Mouse (Mus musculus): ENCODE data around the gene Ift81. TPM values are rescaled to one million over a fixed set of nuclear protein-coding genes. Genes with fewer than 3 reads are reported as not detected.

Gene Ift81
- total RNA-seq, 2 experiments from 2014 or later = 4.6 to 8.5 TPM

- intact Hi-C loops (cut with DNase I) = no loop called here
- DNase-seq = no peak
- Histone ChIP-seq H3K27ac (no peak overlapping the region), H3K4me3 (peak overlapping the region; percentile 65; the same call in 1 of the 2 replicates)
- TF ChIP-seq CTCF (IDR thresholded peaks at IDR 0.05) = no peak
These were observed 31.0 kb upstream of the Ift81 start for GRCm38 (mm10) chr5:122645290-122645689.

- H3K27ac ChIP-seq = peak overlapping the region; percentile 81
- TF ChIP-seq CTCF (IDR thresholded peaks at IDR 0.05) = no peak
- peak overlapping the region; percentile 65 for H3K4me3 ChIP-seq
- intact Hi-C loops (cut with DNase I) = no loop called here
- DNase-seq = peak; percentile 45
These were observed 29.8 kb upstream of the Ift81 start for GRCm38 (mm10) chr5:122644111-122644607.

GRCm38 (mm10) chr5:122643701-122644100 is 29.4 kb upstream of the Ift81 start, which contains the start of gene P2rx7:
Gene P2rx7, plus strand, starts transcription at chr5:122643911.
- peak within 1 kb of the TSS; percentile 65 for H3K4me3 ChIP-seq
- intact Hi-C loops (cut with DNase I) = no loop called here
- peak within 1 kb of the TSS; percentile 81 for H3K27ac ChIP-seq
- peak; percentile 76 for DNase-seq
- TF ChIP-seq CTCF (IDR thresholded peaks at IDR 0.05) = no peak

GRCm38 (mm10) chr5:122639986-122640385 is 25.7 kb upstream of the Ift81 start:
- intact Hi-C loops (cut with DNase I) = no loop called here
- H3K4me3 ChIP-seq = no peak overlapping the region
- H3K27ac ChIP-seq = no peak overlapping the region
- no peak for TF ChIP-seq CTCF (IDR thresholded peaks at IDR 0.05)
- DNase-seq = no peak

GRCm38 (mm10) chr5:122639517-122639916 is 25.2 kb upstream of the Ift81 start:
- no peak for DNase-seq
- intact Hi-C loops (cut with DNase I) = no loop called here

GRCm38 (mm10) chr5:122638296-122638695 is 24.0 kb upstream of the Ift81 start:
- Histone ChIP-seq H3K4me3 (no peak overlapping the region), H3K27ac (no peak overlapping the region)
- TF ChIP-seq CTCF (IDR thresholded peaks at IDR 0.05) = no peak
- DNase-seq = no peak
- intact Hi-C loops (cut with DNase I) = no loop called here

More at GRCm38 (mm10) chr5:122639517-122639916, 25.2 kb upstream of the Ift81 start:
- Histone ChIP-seq H3K4me3 (no peak overlapping the region), H3K27ac (no peak overlapping the region)
- TF ChIP-seq CTCF (IDR thresholded peaks at IDR 0.05) = no peak

- H3K4me3 ChIP-seq = 0 out of 2 replicates have a peak overlapping the region, but pooled peaks have one; percentile 9
- no peak overlapping the region for H3K27ac ChIP-seq
- intact Hi-C loops (cut with DNase I) = no loop called here
- no peak for TF ChIP-seq CTCF (IDR thresholded peaks at IDR 0.05)
- no peak for DNase-seq
These were observed 22.6 kb upstream of the Ift81 start for GRCm38 (mm10) chr5:122636958-122637357.

- DNase-seq = no peak
- no peak for TF ChIP-seq CTCF (IDR thresholded peaks at IDR 0.05)
- intact Hi-C loops (cut with DNase I) = no loop called here
- H3K27ac ChIP-seq = no peak overlapping the region
- no peak overlapping the region for H3K4me3 ChIP-seq
These were observed 22.0 kb upstream of the Ift81 start for GRCm38 (mm10) chr5:122636308-122636707.

- no peak for DNase-seq
- intact Hi-C loops (cut with DNase I) = no loop called here
- no peak overlapping the region for H3K4me3 ChIP-seq
- no peak for TF ChIP-seq CTCF (IDR thresholded peaks at IDR 0.05)
- H3K27ac ChIP-seq = no peak overlapping the region
These were observed 20.9 kb upstream of the Ift81 start for GRCm38 (mm10) chr5:122635228-122635627.

GRCm38 (mm10) chr5:122627243-122627642 is 12.9 kb upstream of the Ift81 start:
- peak; percentile 90 for TF ChIP-seq CTCF (IDR thresholded peaks at IDR 0.05)
- intact Hi-C loops (cut with DNase I) = loop anchor here (1.0 to 5.0 kb wide), 4 partner anchors 80 to 226 kb away; partner anchors contain the start of gene Anapc7
- H3K4me3 ChIP-seq = no peak overlapping the region
- peak; percentile 89 for DNase-seq
- no peak overlapping the region for H3K27ac ChIP-seq

GRCm38 (mm10) chr5:122625565-122626252 is 11.4 kb upstream of the Ift81 start:
- Histone ChIP-seq H3K4me3 (no peak overlapping the region), H3K27ac (no peak overlapping the region)
- TF ChIP-seq CTCF (IDR thresholded peaks at IDR 0.05) = no peak
- no peak for DNase-seq
- intact Hi-C loops (cut with DNase I) = loop anchor here (5.0 kb wide), 3 partner anchors 78 to 203 kb away; partner anchors contain the start of gene Anapc7

GRCm38 (mm10) chr5:122624952-122625479 is 10.7 kb upstream of the Ift81 start:
- DNase-seq = no peak
- no peak overlapping the region for H3K4me3 ChIP-seq
- no peak overlapping the region for H3K27ac ChIP-seq
- no peak for TF ChIP-seq CTCF (IDR thresholded peaks at IDR 0.05)
- intact Hi-C loops (cut with DNase I) = loop anchor here (5.0 kb wide), 3 partner anchors 78 to 203 kb away; partner anchors contain the start of gene Anapc7

- Histone ChIP-seq H3K27ac (no peak overlapping the region; the same call in 1 of the 2 replicates), H3K4me3 (no peak overlapping the region)
- intact Hi-C loops (cut with DNase I) = no loop called here
- no peak for TF ChIP-seq CTCF (IDR thresholded peaks at IDR 0.05)
- no peak for DNase-seq
These were observed 9.5 kb upstream of the Ift81 start for GRCm38 (mm10) chr5:122623861-122624260.

Measured in gastrocnemius, adult 2 months (tissue).